Comparison of ENCODE assay signal across 1 mouse cellular context in the genomic region with DNA sequence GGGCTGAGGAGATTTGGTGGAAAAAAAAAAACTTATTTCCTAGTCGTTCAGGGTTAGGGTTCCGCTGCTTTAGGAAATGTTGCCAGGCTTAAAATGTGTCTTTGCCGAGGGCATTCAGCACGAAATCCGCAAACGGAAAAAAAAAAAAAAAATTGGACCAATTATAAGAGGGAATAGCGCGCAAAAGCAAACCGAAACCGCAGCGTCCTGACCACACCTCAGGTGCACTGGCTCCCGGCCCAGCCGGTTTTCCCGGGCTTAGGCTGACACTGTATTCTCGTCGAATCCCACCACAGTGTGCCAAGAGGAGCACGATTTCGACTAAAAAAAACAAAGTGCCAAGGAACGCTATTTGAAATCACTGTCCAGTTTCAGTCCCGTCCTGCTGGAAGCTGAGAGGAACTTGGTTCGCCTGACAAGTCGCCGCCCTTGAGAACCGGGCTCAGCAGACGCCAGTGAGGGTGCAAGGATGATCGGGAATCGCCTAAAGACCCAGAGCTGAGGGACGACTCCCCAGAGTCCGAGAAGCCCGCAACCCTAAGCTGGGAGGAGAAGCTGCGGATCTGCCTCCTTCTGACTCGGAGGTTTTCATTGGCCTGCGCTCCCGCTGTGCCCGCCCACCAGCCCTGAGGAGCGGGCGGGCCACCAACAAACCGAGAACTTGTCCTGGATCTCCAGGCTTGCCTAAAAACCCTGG.
TF ChIP-seq lines count a peak whose summit lies in the region.

No protein-coding gene starts in this region.

TF ChIP-seq in CH12.LX, 34 proteins besides CTCF, POLR2A, EP300 and RAD21:
- TF ChIP-seq ZNF384 (IDR thresholded peaks at IDR 0.05; ENCODE audit: low read depth, low read length) = peak; percentile 68
